Mouse (Mus musculus): ENCODE data around the gene Rin3. TPM values are rescaled to one million over a fixed set of nuclear protein-coding genes. Genes with fewer than 3 reads are reported as not detected.

The Rin3 gene
- total RNA-seq, 2 experiments from 2014 or later, result 3.8 to 5.9 TPM

- intact Hi-C loops (cut with DNase I), result no loop called here
- H3K4me3 ChIP-seq, result peak overlapping the region; percentile 78
- no peak for TF ChIP-seq CTCF (IDR thresholded peaks at IDR 0.05)
- H3K27ac ChIP-seq, result peak overlapping the region; percentile 73
- no peak for DNase-seq (ENCODE audit: extremely low spot score in 1 of 2, low spot score in 2 of 2)
Observed at GRCm38 (mm10) chr12:102437952-102438351, 155.1 kb downstream of the Rin3 start.

- Histone ChIP-seq H3K4me3 (peak overlapping the region; percentile 78), H3K27ac (peak overlapping the region; percentile 91)
- intact Hi-C loops (cut with DNase I), result no loop called here
- TF ChIP-seq CTCF (IDR thresholded peaks at IDR 0.05), result no peak; the same call in 1 of the 2 replicates
- no peak for DNase-seq (ENCODE audit: extremely low spot score in 1 of 2, low spot score in 2 of 2)
Observed at GRCm38 (mm10) chr12:102438983-102439631, 156.3 kb downstream of the Rin3 start.

GRCm38 (mm10) chr12:102439632-102440023, 156.8 kb downstream of the Rin3 start, which contains the start of gene Lgmn:
Lgmn (minus strand) TSS chr12:102439813.
- intact Hi-C loops (cut with DNase I), result no loop called here
- H3K27ac ChIP-seq, result peak within 1 kb of the TSS; percentile 91
- peak within 1 kb of the TSS; percentile 78 for H3K4me3 ChIP-seq
- peak; percentile 98 to 99 for DNase-seq (ENCODE audit: extremely low spot score in 1 of 2, low spot score in 2 of 2)
- TF ChIP-seq CTCF (IDR thresholded peaks at IDR 0.05), result no peak

Other genes with a start within 250 kb of the Rin3 start
- 10 to 100 TPM; 46.4 to 47.2 TPM for gene Slc24a4, start 154.3 kb upstream of the Rin3 start, total RNA-seq (2021)
- 100 to 1,000 TPM in 1 of 2 experiments, 10 to 100 TPM in 1; 93.8 to 102 TPM for gene Lgmn, start 156.8 kb downstream of the Rin3 start, total RNA-seq (2021)
- gene Golga5, start 186.1 kb downstream of the Rin3 start, total RNA-seq (2021), result 10 to 100 TPM; 26.7 to 28.2 TPM

Measured in left cerebral cortex, adult 2 months (tissue).